Mouse (Mus musculus) kidney, embryonic 14.5 days (tissue): ENCODE measurements around the gene Nhlrc2. TPM values are rescaled to one million over a fixed set of nuclear protein-coding genes. Genes with fewer than 3 reads are reported as not detected.

Source experiments
- ATAC-seq: fragments of 200-750 bp; cut with Nextera tagmentation; 2 replicates; pipeline ENCODE4 v1.8.0; 2017; ENCODE audit warnings: moderate number of reproducible peaks, mild to moderate bottlenecking, moderate TSS enrichment, moderate library complexity; ENCODE audit not compliant: low FRiP score, low TSS enrichment
- H3K27ac ChIP-seq: fragments of 300-500 bp; sonication (generic); 2 replicates; pipeline ENCODE4 v1.5.1; 2014; ENCODE audit warnings: low read depth, mild to moderate bottlenecking, low read length, moderate library complexity, mixed read lengths
- H3K27me3 ChIP-seq: fragments of 300-500 bp; sonication (generic); 2 replicates; pipeline ENCODE4 v1.6.1; 2014; ENCODE audit warnings: mild to moderate bottlenecking, low read length; ENCODE audit not compliant: control insufficient read depth, insufficient read depth
- H3K36me3 ChIP-seq: fragments of 300-500 bp; sonication (generic); 2 replicates; pipeline ENCODE4 v1.6.1; 2014; ENCODE audit warnings: low read length, mixed read lengths; ENCODE audit not compliant: control insufficient read depth, insufficient read depth
- H3K4me1 ChIP-seq: fragments of 300-500 bp; sonication (generic); 2 replicates; pipeline ENCODE4 v1.6.1; 2014; ENCODE audit warnings: low read length, mixed read lengths; ENCODE audit not compliant: control insufficient read depth, insufficient read depth
- H3K4me2 ChIP-seq: fragments of 300-500 bp; sonication (generic); replicated peaks from 2 replicates; pipeline ENCODE4 v1.6.1; 2014; ENCODE audit warnings: low read depth, mild to moderate bottlenecking, low read length
- H3K4me3 ChIP-seq: fragments of 300-500 bp; sonication (generic); 2 replicates; pipeline ENCODE4 v1.5.1; 2014; ENCODE audit warnings: mild to moderate bottlenecking, low read length
- H3K9ac ChIP-seq: fragments of 300-500 bp; sonication (generic); 2 replicates; pipeline ENCODE4 v1.6.1; 2014; ENCODE audit warnings: low read depth, mild to moderate bottlenecking, low read length, moderate library complexity
- H3K9me3 ChIP-seq: fragments of 300-500 bp; sonication (generic); 2 replicates; pipeline ENCODE4 v1.6.1; 2016; ENCODE audit warnings: low read length; ENCODE audit not compliant: control insufficient read depth
- WGBS: fragments of 180-500 bp; shearing (Covaris S2); extraction: QIAGEN DNeasy Blood & Tissue Kit; methylation state at CpG from one replicate; pipeline ENCODE4 v1.1.7; 2014; 5-methylcytosine and 5-hydroxymethylcytosine counted together
- polyA plus RNA-seq: library from polyadenylated mRNA; unstranded; fragments of >200 nt; fragmentation: Nextera tagmentation; extraction: Ambion mirVana; gene quantifications from 2 replicates; pipeline ENCODE4 v1.2.1, GENCODE M21; 2014

Nhlrc2 gene
- polyA plus RNA-seq, 1 experiment from 2014 or later: 17.8 TPM

DNA sequence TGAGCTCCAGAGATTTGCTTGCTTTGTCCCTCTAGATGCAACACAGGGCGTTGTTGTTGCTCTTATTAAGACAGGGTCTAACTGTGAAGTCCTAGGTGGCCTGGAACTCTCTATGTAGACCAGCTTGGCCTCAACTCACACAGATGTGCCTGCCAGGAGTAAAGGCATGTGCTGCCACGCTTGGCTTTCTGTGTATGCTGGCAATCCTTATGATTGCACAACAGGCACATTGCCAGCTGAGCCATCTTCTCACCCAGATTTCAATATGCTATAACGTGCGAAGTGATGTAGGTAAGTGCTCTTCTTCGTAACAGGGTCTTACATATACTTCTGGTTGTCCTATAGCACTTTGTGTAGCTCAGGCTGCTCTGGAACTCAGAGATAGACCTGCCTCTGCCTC, 23.9 kb downstream of the Nhlrc2 start:
- no peaks in the 10 kb centered on the region for H3K9me3 ChIP-seq
- ATAC-seq: no peak
- peaks cover 23% of the 10 kb centered on the region for H3K36me3 ChIP-seq
- 95% methylated on average over 5 of the region's 5 CpGs for WGBS
- no peak overlapping the region for H3K4me2 ChIP-seq
- H3K27ac ChIP-seq: no peak overlapping the region
- H3K4me1 ChIP-seq: no peaks in the 10 kb centered on the region
- no peak overlapping the region for H3K9ac ChIP-seq
- H3K4me3 ChIP-seq: no peak overlapping the region
- no peaks in the 10 kb centered on the region for H3K27me3 ChIP-seq

DNA sequence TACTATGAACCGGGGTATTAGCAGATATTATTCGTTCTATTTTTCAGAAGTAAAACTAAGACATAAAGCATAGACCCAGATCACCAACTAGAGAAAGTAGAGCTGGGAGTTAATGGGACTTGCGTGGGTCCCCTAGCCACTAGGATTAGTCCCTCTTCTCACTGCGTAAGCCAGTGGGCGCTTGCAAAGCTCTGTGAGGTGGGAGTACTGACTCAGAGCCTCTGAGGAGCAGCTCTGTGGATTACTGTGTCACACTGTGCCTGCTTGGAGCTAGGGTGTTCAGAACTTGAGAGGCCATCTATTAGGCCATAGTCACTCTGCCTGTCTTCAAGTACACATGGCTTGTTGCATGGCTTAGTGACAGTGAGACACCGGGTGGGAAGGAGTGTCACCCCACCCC, 25.1 kb downstream of the Nhlrc2 start:
- Histone ChIP-seq H3K27me3 (no peaks in the 10 kb centered on the region), H3K9ac (no peak overlapping the region), H3K9me3 (no peaks in the 10 kb centered on the region), H3K36me3 (peaks cover 29% of the 10 kb centered on the region), H3K4me3 (no peak overlapping the region), H3K27ac (no peak overlapping the region), H3K4me1 (no peaks in the 10 kb centered on the region), H3K4me2 (no peak overlapping the region)
- no peak for ATAC-seq
- 97% methylated on average over 6 of the region's 6 CpGs for WGBS

DNA sequence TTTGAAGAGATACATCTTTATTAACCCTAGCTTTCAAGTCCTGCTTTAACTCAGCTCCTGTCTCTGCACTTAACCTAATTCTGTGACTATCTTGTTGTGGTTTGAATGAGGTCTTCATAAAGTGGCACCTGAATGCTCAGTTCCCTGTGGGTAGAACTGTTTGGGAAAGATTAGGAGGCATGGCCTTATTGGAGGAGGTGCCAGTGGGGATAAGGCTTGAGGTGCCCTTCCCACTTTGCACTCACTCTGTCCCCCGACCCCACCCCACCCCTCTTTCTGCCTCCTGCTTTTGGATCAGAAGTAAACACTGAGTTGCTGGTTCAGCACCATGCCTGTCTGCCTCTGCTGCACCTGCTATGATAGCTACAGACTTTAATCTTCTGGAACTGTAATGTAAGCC, 29.7 kb downstream of the Nhlrc2 start:
- no peaks in the 10 kb centered on the region for H3K9me3 ChIP-seq
- no peak for ATAC-seq
- no peaks in the 10 kb centered on the region for H3K27me3 ChIP-seq
- no peak overlapping the region for H3K9ac ChIP-seq
- H3K4me2 ChIP-seq: no peak overlapping the region
- H3K4me3 ChIP-seq: no peak overlapping the region
- no peak overlapping the region for H3K27ac ChIP-seq
- H3K36me3 ChIP-seq: peaks cover 19% of the 10 kb centered on the region; the same call in 1 of the 2 replicates
- H3K4me1 ChIP-seq: no peaks in the 10 kb centered on the region
- WGBS: 93% methylated on average over 1 of the region's 1 CpGs

DNA sequence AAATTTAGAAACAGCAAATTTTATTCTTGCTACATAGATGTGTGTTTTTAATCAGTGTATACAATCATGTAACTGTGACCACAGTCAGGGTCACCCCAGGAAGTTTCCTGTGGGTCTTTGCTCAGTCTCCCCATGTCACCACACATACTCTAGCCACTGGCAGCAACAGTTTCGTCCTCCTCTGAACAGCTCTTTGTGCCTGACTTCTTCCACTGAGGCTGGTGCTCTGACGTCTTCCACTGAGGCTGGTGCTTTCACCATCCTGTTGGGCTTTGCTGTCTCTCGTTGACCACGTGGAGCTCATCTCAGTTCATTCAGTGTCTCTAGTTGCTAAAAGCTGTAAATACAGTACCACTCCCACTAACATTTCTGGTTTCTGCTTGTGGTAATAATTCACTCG, 33.9 kb downstream of the Nhlrc2 start:
- H3K27ac ChIP-seq: no peak overlapping the region
- 0 out of 2 replicates have a peak, but pooled peaks cover 5% of the 10 kb centered on the region for H3K4me1 ChIP-seq
- H3K36me3 ChIP-seq: peaks cover 23% of the 10 kb centered on the region; the same call in 1 of the 2 replicates
- no peak overlapping the region for H3K4me2 ChIP-seq
- H3K4me3 ChIP-seq: no peak overlapping the region
- no peaks in the 10 kb centered on the region for H3K9me3 ChIP-seq
- WGBS: 85% methylated on average over 5 of the region's 5 CpGs
- no peak overlapping the region for H3K9ac ChIP-seq
- H3K27me3 ChIP-seq: no peaks in the 10 kb centered on the region
- ATAC-seq: no peak

DNA sequence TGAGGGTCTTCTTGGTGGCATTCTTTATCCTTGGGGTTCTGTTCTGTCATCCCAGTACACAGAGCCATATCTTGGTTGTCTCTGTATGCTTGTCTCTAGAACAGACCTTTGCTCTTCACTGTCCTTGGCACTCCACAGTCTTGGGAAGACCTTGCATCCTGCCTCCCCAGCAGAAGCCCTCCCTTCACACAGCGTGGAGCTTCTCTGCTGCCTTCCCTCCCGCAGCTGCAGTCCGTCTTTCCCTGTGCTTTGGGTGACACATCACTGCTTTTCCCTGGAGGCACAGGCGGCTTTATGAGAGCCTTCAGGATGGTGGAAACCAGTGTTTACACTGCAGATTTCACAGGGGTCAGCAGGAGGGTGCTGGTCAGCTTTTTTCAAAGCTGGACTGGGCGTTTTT, 35.7 kb downstream of the Nhlrc2 start:
- Histone ChIP-seq H3K36me3 (peaks cover 26% of the 10 kb centered on the region), H3K4me2 (no peak overlapping the region), H3K4me3 (no peak overlapping the region), H3K4me1 (0 out of 2 replicates have a peak, but pooled peaks cover 5% of the 10 kb centered on the region), H3K27ac (no peak overlapping the region), H3K9me3 (no peaks in the 10 kb centered on the region), H3K9ac (no peak overlapping the region), H3K27me3 (no peaks in the 10 kb centered on the region)
- 35% methylated on average over 5 of the region's 5 CpGs for WGBS
- 0 out of 2 replicates have a peak, but pooled peaks have one; percentile 43 for ATAC-seq

DNA sequence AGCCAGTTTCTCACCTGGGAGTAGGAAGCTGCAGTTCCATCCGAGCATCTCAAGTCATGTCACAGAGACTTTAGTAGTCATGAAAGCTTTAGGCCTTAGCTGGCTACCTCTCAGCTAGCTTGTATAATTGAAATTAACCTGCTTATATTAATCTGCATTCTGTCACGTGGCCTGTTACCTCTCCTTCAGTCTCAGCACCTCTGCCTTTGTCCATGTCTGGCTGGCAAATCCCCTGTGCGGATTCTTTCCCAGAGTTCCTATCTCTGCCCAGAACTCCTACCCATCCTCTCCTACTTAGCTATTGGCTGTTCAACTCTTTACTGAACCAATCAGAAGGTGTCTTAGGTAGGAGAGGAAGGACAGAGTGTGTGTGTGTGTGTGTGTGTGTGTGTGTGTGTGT, 36.2 kb downstream of the Nhlrc2 start:
- Histone ChIP-seq H3K4me2 (no peak overlapping the region), H3K4me3 (no peak overlapping the region), H3K36me3 (peaks cover 29% of the 10 kb centered on the region), H3K4me1 (0 out of 2 replicates have a peak, but pooled peaks cover 5% of the 10 kb centered on the region), H3K27me3 (no peaks in the 10 kb centered on the region), H3K27ac (no peak overlapping the region), H3K9ac (no peak overlapping the region), H3K9me3 (no peaks in the 10 kb centered on the region)
- no peak for ATAC-seq
- WGBS: 87% methylated on average over 3 of the region's 3 CpGs

DNA sequence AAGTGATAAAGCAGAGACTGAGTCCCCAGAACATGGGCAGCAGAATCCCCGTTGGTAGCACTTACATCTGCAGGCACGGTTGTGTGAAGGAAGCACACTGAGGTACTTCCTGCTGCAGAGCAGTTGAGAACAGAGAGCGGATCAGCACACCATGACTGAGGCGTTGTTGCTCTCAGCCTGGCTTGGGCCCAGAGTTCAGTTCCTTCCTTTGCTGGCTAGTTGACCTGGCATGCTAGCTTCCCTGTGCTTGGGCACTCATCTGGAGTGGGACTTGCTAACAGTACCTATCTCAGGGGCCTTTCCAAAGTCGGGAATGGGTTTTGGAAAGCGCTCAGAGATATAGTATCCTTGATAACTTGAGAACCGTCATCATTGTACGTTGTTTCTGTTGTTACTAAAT, 38.3 kb downstream of the Nhlrc2 start:
- Histone ChIP-seq H3K9ac (no peak overlapping the region), H3K9me3 (no peaks in the 10 kb centered on the region), H3K36me3 (peaks cover 49% of the 10 kb centered on the region), H3K27me3 (no peaks in the 10 kb centered on the region), H3K4me2 (no peak overlapping the region), H3K27ac (no peak overlapping the region), H3K4me1 (0 out of 2 replicates have a peak, but pooled peaks cover 5% of the 10 kb centered on the region), H3K4me3 (no peak overlapping the region)
- no peak for ATAC-seq
- WGBS: 89% methylated on average over 8 of the region's 8 CpGs

DNA sequence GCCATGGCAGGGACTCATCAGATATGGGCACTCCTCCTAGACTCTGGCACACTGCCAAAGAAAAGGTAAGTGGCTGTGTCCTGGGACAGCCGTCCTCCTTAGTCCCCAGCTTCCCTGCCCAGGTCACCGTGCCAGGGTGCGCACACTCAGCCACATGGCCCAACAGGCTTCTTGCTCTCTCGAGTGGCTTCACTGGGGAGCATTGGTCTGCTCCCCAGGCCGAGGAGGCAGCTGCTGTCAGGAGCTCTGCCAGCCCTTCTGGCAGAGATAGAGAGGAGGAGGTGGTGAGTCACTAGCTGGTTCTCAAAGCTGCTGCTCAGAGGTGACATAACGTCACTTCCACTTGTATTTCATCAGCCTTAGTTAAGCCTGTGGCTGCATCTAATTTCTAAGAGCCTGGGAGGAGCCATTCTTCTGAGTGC, 40.2 kb downstream of the Nhlrc2 start:
- H3K4me1 ChIP-seq: peaks cover 8% of the 10 kb centered on the region; the same call in 1 of the 2 replicates
- no peaks in the 10 kb centered on the region for H3K9me3 ChIP-seq
- H3K36me3 ChIP-seq: peaks cover 59% of the 10 kb centered on the region
- H3K27me3 ChIP-seq: no peaks in the 10 kb centered on the region
- H3K4me2 ChIP-seq: no peak overlapping the region
- H3K27ac ChIP-seq: no peak overlapping the region
- no peak for ATAC-seq
- H3K4me3 ChIP-seq: no peak overlapping the region
- 82% methylated on average over 6 of the region's 6 CpGs for WGBS
- no peak overlapping the region for H3K9ac ChIP-seq

DNA sequence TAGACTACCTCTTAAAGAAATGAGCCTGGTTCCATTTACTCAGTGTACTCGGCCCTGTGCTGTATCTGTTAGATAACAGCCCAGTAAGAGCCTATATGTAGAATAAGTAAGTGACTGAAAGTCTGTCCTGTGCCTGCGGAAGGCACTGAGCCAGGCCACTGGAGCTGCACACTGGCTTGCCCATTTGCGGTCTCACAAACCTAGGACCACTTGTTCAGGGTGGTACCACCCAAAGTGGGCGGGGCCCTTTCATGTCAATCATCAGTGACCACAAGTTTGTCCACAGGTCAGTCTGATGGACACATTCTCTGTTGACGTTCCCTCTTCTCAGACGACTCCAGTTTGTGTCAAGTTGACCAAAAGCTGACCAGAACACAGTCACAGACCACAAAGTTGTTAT, 40.9 kb downstream of the Nhlrc2 start:
- no peak overlapping the region for H3K9ac ChIP-seq
- 91% methylated on average over 6 of the region's 6 CpGs for WGBS
- H3K4me1 ChIP-seq: peaks cover 5% of the 10 kb centered on the region; the same call in 1 of the 2 replicates
- no peak overlapping the region for H3K4me3 ChIP-seq
- H3K36me3 ChIP-seq: peaks cover 67% of the 10 kb centered on the region
- no peaks in the 10 kb centered on the region for H3K27me3 ChIP-seq
- H3K27ac ChIP-seq: no peak overlapping the region
- no peak overlapping the region for H3K4me2 ChIP-seq
- H3K9me3 ChIP-seq: no peaks in the 10 kb centered on the region
- no peak for ATAC-seq
